Mouse (Mus musculus): ENCODE measurements at regions not wholly inside any gene's neighbourhood (a gene's known extent, or its start where the extent isn't known, plus 50 kb on each side); places are given as distances from the start of the nearest gene placed in this dataset.

GRCm38 (mm10) chr11:37497874-37498273, 262.1 kb upstream of the Tenm2 start:
- 62% methylated on average over 9 of the region's 9 CpGs for WGBS
- no peak for ATAC-seq (ENCODE audit: low FRiP score, low read depth)
- no peaks in the 10 kb centered on the region for H3K36me3 ChIP-seq

GRCm38 (mm10) chr11:37480236-37480635, 244.5 kb upstream of the Tenm2 start:
- ATAC-seq (ENCODE audit: low FRiP score, low read depth): no peak
- Histone ChIP-seq H3K4me2 (replicated peaks) (no peak overlapping the region), H3K36me3 (no peaks in the 10 kb centered on the region)

More at GRCm38 (mm10) chr11:37497874-37498273, 262.1 kb upstream of the Tenm2 start:
- Histone ChIP-seq H3K9me3 (no peaks in the 10 kb centered on the region), H3K27ac (no peak overlapping the region), H3K4me1 (no peaks in the 10 kb centered on the region), H3K9ac (no peak overlapping the region), H3K4me3 (no peak overlapping the region), H3K27me3 (no peaks in the 10 kb centered on the region), H3K4me2 (replicated peaks) (no peak overlapping the region)

GRCm38 (mm10) chr11:37478970-37479482, 243.3 kb upstream of the Tenm2 start:
- Histone ChIP-seq H3K9ac (no peak overlapping the region), H3K9me3 (no peaks in the 10 kb centered on the region), H3K4me3 (no peak overlapping the region), H3K4me1 (no peaks in the 10 kb centered on the region), H3K27me3 (no peaks in the 10 kb centered on the region), H3K4me2 (replicated peaks) (no peak overlapping the region), H3K27ac (no peak overlapping the region), H3K36me3 (no peaks in the 10 kb centered on the region)
- no peak for ATAC-seq (ENCODE audit: low FRiP score, low read depth)
- WGBS: 89% methylated on average over 6 of the region's 6 CpGs

More at GRCm38 (mm10) chr11:37480236-37480635, 244.5 kb upstream of the Tenm2 start:
- Histone ChIP-seq H3K27me3 (no peaks in the 10 kb centered on the region), H3K9ac (no peak overlapping the region), H3K9me3 (no peaks in the 10 kb centered on the region), H3K27ac (no peak overlapping the region), H3K4me1 (no peaks in the 10 kb centered on the region), H3K4me3 (no peak overlapping the region)
- WGBS: 63% methylated on average over 3 of the region's 3 CpGs

- H3K9ac ChIP-seq: no peak overlapping the region
- no peaks in the 10 kb centered on the region for H3K36me3 ChIP-seq
- H3K27me3 ChIP-seq: no peaks in the 10 kb centered on the region
- H3K4me2 ChIP-seq (replicated peaks): no peak overlapping the region
- H3K9me3 ChIP-seq: no peaks in the 10 kb centered on the region
- no peaks in the 10 kb centered on the region for H3K4me1 ChIP-seq
- H3K4me3 ChIP-seq: no peak overlapping the region
- no peak overlapping the region for H3K27ac ChIP-seq
- 74% methylated on average over 6 of the region's 6 CpGs for WGBS
- no peak for ATAC-seq (ENCODE audit: low FRiP score, low read depth)
Observed at GRCm38 (mm10) chr11:37474068-37474467, 238.3 kb upstream of the Tenm2 start.

- H3K4me1 ChIP-seq: 0 out of 2 replicates have a peak, but pooled peaks cover 2% of the 10 kb centered on the region
- H3K4me2 ChIP-seq (replicated peaks): no peak overlapping the region
- no peaks in the 10 kb centered on the region for H3K9me3 ChIP-seq
- ATAC-seq (ENCODE audit: low FRiP score, low read depth): no peak; the same call in 1 of the 2 replicates
- H3K4me3 ChIP-seq: no peak overlapping the region
- WGBS: 54% methylated on average over 9 of the region's 9 CpGs
- H3K9ac ChIP-seq: no peak overlapping the region
- no peaks in the 10 kb centered on the region for H3K36me3 ChIP-seq
- H3K27ac ChIP-seq: no peak overlapping the region
- no peaks in the 10 kb centered on the region for H3K27me3 ChIP-seq
Observed at GRCm38 (mm10) chr11:37463658-37464420, 228.1 kb upstream of the Tenm2 start.

GRCm38 (mm10) chr11:37462375-37462774, 226.6 kb upstream of the Tenm2 start:
- Histone ChIP-seq H3K36me3 (no peaks in the 10 kb centered on the region), H3K27ac (no peak overlapping the region), H3K4me2 (replicated peaks) (no peak overlapping the region), H3K4me3 (no peak overlapping the region), H3K4me1 (0 out of 2 replicates have a peak, but pooled peaks cover 2% of the 10 kb centered on the region), H3K27me3 (no peaks in the 10 kb centered on the region), H3K9me3 (no peaks in the 10 kb centered on the region), H3K9ac (no peak overlapping the region)
- 78% methylated on average over 4 of the region's 4 CpGs for WGBS
- no peak for ATAC-seq (ENCODE audit: low FRiP score, low read depth)

- no peaks in the 10 kb centered on the region for H3K27me3 ChIP-seq
- no peak overlapping the region for H3K4me3 ChIP-seq
- ATAC-seq (ENCODE audit: low FRiP score, low read depth): no peak
- no peaks in the 10 kb centered on the region for H3K36me3 ChIP-seq
- H3K4me2 ChIP-seq (replicated peaks): no peak overlapping the region
- no peaks in the 10 kb centered on the region for H3K4me1 ChIP-seq
- H3K9ac ChIP-seq: no peak overlapping the region
- no peaks in the 10 kb centered on the region for H3K9me3 ChIP-seq
- H3K27ac ChIP-seq: no peak overlapping the region
Observed at GRCm38 (mm10) chr11:37447361-37447760, 211.6 kb upstream of the Tenm2 start.

GRCm38 (mm10) chr11:37446626-37447025, 210.9 kb upstream of the Tenm2 start:
- Histone ChIP-seq H3K27ac (no peak overlapping the region), H3K4me2 (replicated peaks) (no peak overlapping the region), H3K9ac (no peak overlapping the region), H3K4me1 (no peaks in the 10 kb centered on the region), H3K27me3 (no peaks in the 10 kb centered on the region), H3K36me3 (no peaks in the 10 kb centered on the region), H3K4me3 (no peak overlapping the region), H3K9me3 (no peaks in the 10 kb centered on the region)
- no peak for ATAC-seq (ENCODE audit: low FRiP score, low read depth)
- WGBS: 82% methylated on average over 1 of the region's 1 CpGs

- Histone ChIP-seq H3K9me3 (no peaks in the 10 kb centered on the region), H3K27me3 (no peaks in the 10 kb centered on the region), H3K4me2 (replicated peaks) (no peak overlapping the region), H3K9ac (no peak overlapping the region), H3K36me3 (no peaks in the 10 kb centered on the region), H3K4me3 (no peak overlapping the region), H3K4me1 (no peaks in the 10 kb centered on the region), H3K27ac (no peak overlapping the region)
- WGBS: 66% methylated on average over 2 of the region's 2 CpGs
- ATAC-seq (ENCODE audit: low FRiP score, low read depth): no peak
Observed at GRCm38 (mm10) chr11:37442781-37443180, 207.0 kb upstream of the Tenm2 start.

- Histone ChIP-seq H3K27me3 (no peaks in the 10 kb centered on the region), H3K4me3 (no peak overlapping the region), H3K4me1 (no peaks in the 10 kb centered on the region), H3K4me2 (replicated peaks) (no peak overlapping the region), H3K9me3 (no peaks in the 10 kb centered on the region), H3K36me3 (no peaks in the 10 kb centered on the region), H3K27ac (no peak overlapping the region), H3K9ac (no peak overlapping the region)
- WGBS: 72% methylated on average over 2 of the region's 2 CpGs
- no peak for ATAC-seq (ENCODE audit: low FRiP score, low read depth)
Observed at GRCm38 (mm10) chr11:37434600-37434999, 198.8 kb upstream of the Tenm2 start.

- no peaks in the 10 kb centered on the region for H3K9me3 ChIP-seq
- H3K9ac ChIP-seq: no peak overlapping the region
- H3K4me2 ChIP-seq (replicated peaks): no peak overlapping the region
- no peak for ATAC-seq (ENCODE audit: low FRiP score, low read depth)
- no peak overlapping the region for H3K4me3 ChIP-seq
- H3K4me1 ChIP-seq: no peaks in the 10 kb centered on the region
- no peak overlapping the region for H3K27ac ChIP-seq
- WGBS: 38% methylated on average over 5 of the region's 5 CpGs
- H3K27me3 ChIP-seq: no peaks in the 10 kb centered on the region
- H3K36me3 ChIP-seq: no peaks in the 10 kb centered on the region
Observed at GRCm38 (mm10) chr11:37424312-37425169, 188.8 kb upstream of the Tenm2 start.

- 69% methylated on average over 3 of the region's 3 CpGs for WGBS
- no peak for ATAC-seq (ENCODE audit: low FRiP score, low read depth)
- Histone ChIP-seq H3K4me3 (no peak overlapping the region), H3K9me3 (no peaks in the 10 kb centered on the region), H3K27me3 (no peaks in the 10 kb centered on the region), H3K27ac (no peak overlapping the region), H3K9ac (no peak overlapping the region), H3K4me1 (no peaks in the 10 kb centered on the region), H3K4me2 (replicated peaks) (no peak overlapping the region), H3K36me3 (no peaks in the 10 kb centered on the region)
Observed at GRCm38 (mm10) chr11:37412868-37413267, 177.1 kb upstream of the Tenm2 start.
